Mouse (Mus musculus): ENCODE data around the gene Csnk2a2. TPM values are rescaled to one million over a fixed set of nuclear protein-coding genes. Genes with fewer than 3 reads are reported as not detected.
A peak's percentile ranks its signal among the peaks of the same experiment; 100 is the strongest.

Gene Csnk2a2
- polyA plus RNA-seq, 1 experiment from 2014 or later = 15.8 TPM

- Histone ChIP-seq H3K27ac (no peak overlapping the region), H3K4me1 (replicated peaks; ENCODE audit: control insufficient read depth, insufficient read depth, low read length) (peaks cover 54% of the 10 kb centered on the region), H3K9me3 (ENCODE audit: control insufficient read depth, low read length) (no peaks in the 10 kb centered on the region), H3K4me3 (replicated peaks; ENCODE audit: low read length) (peak overlapping the region; percentile 83), H3K27me3 (ENCODE audit: control insufficient read depth, insufficient read depth, low read length) (no peaks in the 10 kb centered on the region), H3K4me2 (replicated peaks) (peak overlapping the region; percentile 96), H3K36me3 (replicated peaks; ENCODE audit: control insufficient read depth, insufficient read depth) (no peaks in the 10 kb centered on the region), H3K9ac (peak overlapping the region; percentile 84)
- 66% methylated on average over 4 of the region's 4 CpGs for WGBS
- DNase-seq (ENCODE audit: low spot score) = no peak
- ATAC-seq (ENCODE audit: low FRiP score) = no peak
Measured at GRCm38 (mm10) chr8:95433124-95433523, 56.7 kb downstream of the Csnk2a2 start.

- peak overlapping the region; percentile 96 for H3K4me2 ChIP-seq (replicated peaks)
- no peaks in the 10 kb centered on the region for H3K27me3 ChIP-seq (ENCODE audit: control insufficient read depth, insufficient read depth, low read length)
- peak overlapping the region; percentile 84 for H3K9ac ChIP-seq
- H3K36me3 ChIP-seq (replicated peaks; ENCODE audit: control insufficient read depth, insufficient read depth) = no peaks in the 10 kb centered on the region
- H3K4me3 ChIP-seq (replicated peaks; ENCODE audit: low read length) = no peak overlapping the region
- ATAC-seq (ENCODE audit: low FRiP score) (no peak), DNase-seq (ENCODE audit: low spot score) (no peak)
- no peaks in the 10 kb centered on the region for H3K9me3 ChIP-seq (ENCODE audit: control insufficient read depth, low read length)
- H3K27ac ChIP-seq = no peak overlapping the region
- WGBS = 81% methylated on average over 3 of the region's 3 CpGs
- peaks cover 60% of the 10 kb centered on the region for H3K4me1 ChIP-seq (replicated peaks; ENCODE audit: control insufficient read depth, insufficient read depth, low read length)
Measured at GRCm38 (mm10) chr8:95432471-95432870, 57.4 kb downstream of the Csnk2a2 start.

- no peaks in the 10 kb centered on the region for H3K36me3 ChIP-seq (replicated peaks; ENCODE audit: control insufficient read depth, insufficient read depth)
- H3K4me2 ChIP-seq (replicated peaks) = peak overlapping the region; percentile 32
- H3K9ac ChIP-seq = 0 out of 2 replicates have a peak overlapping the region, but pooled peaks have one; percentile 8
- peak; percentile 24; the same call in 1 of the 2 replicates for ATAC-seq (ENCODE audit: low FRiP score)
- no peaks in the 10 kb centered on the region for H3K27me3 ChIP-seq (ENCODE audit: control insufficient read depth, insufficient read depth, low read length)
- no peak overlapping the region for H3K4me3 ChIP-seq (replicated peaks; ENCODE audit: low read length)
- H3K9me3 ChIP-seq (ENCODE audit: control insufficient read depth, low read length) = no peaks in the 10 kb centered on the region
- DNase-seq (ENCODE audit: low spot score) = peak; percentile 55
- WGBS = 2% methylated on average over 3 of the region's 3 CpGs
- H3K4me1 ChIP-seq (replicated peaks; ENCODE audit: control insufficient read depth, insufficient read depth, low read length) = peaks cover 75% of the 10 kb centered on the region
- H3K27ac ChIP-seq = peak overlapping the region; percentile 44
Measured at GRCm38 (mm10) chr8:95429945-95430344, 59.9 kb downstream of the Csnk2a2 start.

- DNase-seq (ENCODE audit: low spot score) = peak; percentile 83
- no peak overlapping the region for H3K4me3 ChIP-seq (replicated peaks; ENCODE audit: low read length)
- H3K27me3 ChIP-seq (ENCODE audit: control insufficient read depth, insufficient read depth, low read length) = no peaks in the 10 kb centered on the region
- peaks cover 64% of the 10 kb centered on the region for H3K4me1 ChIP-seq (replicated peaks; ENCODE audit: control insufficient read depth, insufficient read depth, low read length)
- peak overlapping the region; percentile 75 for H3K27ac ChIP-seq
- no peaks in the 10 kb centered on the region for H3K9me3 ChIP-seq (ENCODE audit: control insufficient read depth, low read length)
- H3K9ac ChIP-seq = peak overlapping the region; percentile 8; the same call in 1 of the 2 replicates
- 36% methylated on average over 12 of the region's 12 CpGs for WGBS
- peak overlapping the region; percentile 24 for H3K4me2 ChIP-seq (replicated peaks)
- ATAC-seq (ENCODE audit: low FRiP score) = peak; percentile 34; the same call in 1 of the 2 replicates
- peaks cover 8% of the 10 kb centered on the region for H3K36me3 ChIP-seq (replicated peaks; ENCODE audit: control insufficient read depth, insufficient read depth)
Measured at GRCm38 (mm10) chr8:95427594-95428535, 62.0 kb downstream of the Csnk2a2 start.

- DNase-seq (ENCODE audit: low spot score) = peak; percentile 77
- H3K4me1 ChIP-seq (replicated peaks; ENCODE audit: control insufficient read depth, insufficient read depth, low read length) = peaks cover 53% of the 10 kb centered on the region
Measured at GRCm38 (mm10) chr8:95426781-95427281, 63.0 kb downstream of the Csnk2a2 start.

GRCm38 (mm10) chr8:95424682-95425081, 65.2 kb downstream of the Csnk2a2 start:
- H3K9me3 ChIP-seq (ENCODE audit: control insufficient read depth, low read length) = no peaks in the 10 kb centered on the region
- peaks cover 37% of the 10 kb centered on the region for H3K4me1 ChIP-seq (replicated peaks; ENCODE audit: control insufficient read depth, insufficient read depth, low read length)
- H3K27ac ChIP-seq = no peak overlapping the region
- H3K4me2 ChIP-seq (replicated peaks) = no peak overlapping the region
- H3K36me3 ChIP-seq (replicated peaks; ENCODE audit: control insufficient read depth, insufficient read depth) = peaks cover 38% of the 10 kb centered on the region
- no peak for ATAC-seq (ENCODE audit: low FRiP score)
- H3K27me3 ChIP-seq (ENCODE audit: control insufficient read depth, insufficient read depth, low read length) = no peaks in the 10 kb centered on the region
- no peak overlapping the region for H3K9ac ChIP-seq
- 91% methylated on average over 7 of the region's 7 CpGs for WGBS
- no peak for DNase-seq (ENCODE audit: low spot score)
- H3K4me3 ChIP-seq (replicated peaks; ENCODE audit: low read length) = no peak overlapping the region

More at GRCm38 (mm10) chr8:95426781-95427281, 63.0 kb downstream of the Csnk2a2 start:
- peak overlapping the region; percentile 4; the same call in 1 of the 2 replicates for H3K4me2 ChIP-seq (replicated peaks)
- H3K9me3 ChIP-seq (ENCODE audit: control insufficient read depth, low read length) = no peaks in the 10 kb centered on the region
- H3K36me3 ChIP-seq (replicated peaks; ENCODE audit: control insufficient read depth, insufficient read depth) = peaks cover 18% of the 10 kb centered on the region
- WGBS = 39% methylated on average over 2 of the region's 2 CpGs
- no peak overlapping the region for H3K4me3 ChIP-seq (replicated peaks; ENCODE audit: low read length)
- H3K9ac ChIP-seq = no peak overlapping the region
- peak overlapping the region; percentile 75 for H3K27ac ChIP-seq
- peak; percentile 61; the same call in 1 of the 2 replicates for ATAC-seq (ENCODE audit: low FRiP score)
- no peaks in the 10 kb centered on the region for H3K27me3 ChIP-seq (ENCODE audit: control insufficient read depth, insufficient read depth, low read length)

GRCm38 (mm10) chr8:95422193-95422810, 67.5 kb downstream of the Csnk2a2 start:
- Histone ChIP-seq H3K27me3 (ENCODE audit: control insufficient read depth, insufficient read depth, low read length) (no peaks in the 10 kb centered on the region), H3K4me3 (replicated peaks; ENCODE audit: low read length) (no peak overlapping the region), H3K9me3 (ENCODE audit: control insufficient read depth, low read length) (no peaks in the 10 kb centered on the region), H3K27ac (no peak overlapping the region), H3K4me2 (replicated peaks) (no peak overlapping the region), H3K36me3 (replicated peaks; ENCODE audit: control insufficient read depth, insufficient read depth) (peaks cover 50% of the 10 kb centered on the region), H3K9ac (no peak overlapping the region), H3K4me1 (replicated peaks; ENCODE audit: control insufficient read depth, insufficient read depth, low read length) (peaks cover 13% of the 10 kb centered on the region)
- ATAC-seq (ENCODE audit: low FRiP score) = no peak
- WGBS = 91% methylated on average over 14 of the region's 14 CpGs
- DNase-seq (ENCODE audit: low spot score) = no peak

- Histone ChIP-seq H3K4me2 (replicated peaks) (no peak overlapping the region), H3K9me3 (ENCODE audit: control insufficient read depth, low read length) (no peaks in the 10 kb centered on the region), H3K27me3 (ENCODE audit: control insufficient read depth, insufficient read depth, low read length) (no peaks in the 10 kb centered on the region), H3K4me3 (replicated peaks; ENCODE audit: low read length) (no peak overlapping the region), H3K27ac (no peak overlapping the region), H3K9ac (no peak overlapping the region; the same call in 1 of the 2 replicates), H3K36me3 (replicated peaks; ENCODE audit: control insufficient read depth, insufficient read depth) (no peaks in the 10 kb centered on the region), H3K4me1 (replicated peaks; ENCODE audit: control insufficient read depth, insufficient read depth, low read length) (no peaks in the 10 kb centered on the region)
- DNase-seq (ENCODE audit: low spot score) (no peak), ATAC-seq (ENCODE audit: low FRiP score) (no peak)
- WGBS = 58% methylated on average over 10 of the region's 10 CpGs
Measured at GRCm38 (mm10) chr8:95411309-95411972, 78.4 kb downstream of the Csnk2a2 start.

Data from hindbrain, embryonic 14.5 days (tissue).